Mouse (Mus musculus) embryonic facial prominence, embryonic 10.5 days (tissue): Measurements from ENCODE around the gene Efhd1. TPM values are rescaled to one million over a fixed set of nuclear protein-coding genes. Genes with fewer than 3 reads are reported as not detected.

Experiments used
- DNase-seq: peaks from one replicate; pipeline ENCODE4 v3.0.0-alpha.2; 2017; ENCODE audit warnings: low spot score
- H3K27ac ChIP-seq: fragments of 300-500 bp; sonication (generic); replicated peaks from 2 replicates; pipeline ENCODE4 v1.5.1; 2016; ENCODE audit warnings: mild to moderate bottlenecking
- H3K27me3 ChIP-seq: fragments of 300-500 bp; sonication (generic); replicated peaks from 2 replicates; pipeline ENCODE4 v1.6.1; 2016; ENCODE audit warnings: low read depth, mild to moderate bottlenecking; ENCODE audit not compliant: poor library complexity, severe bottlenecking
- H3K36me3 ChIP-seq: fragments of 300-500 bp; sonication (generic); replicated peaks from 2 replicates; pipeline ENCODE4 v1.6.1; 2016; ENCODE audit warnings: mild to moderate bottlenecking, moderate library complexity
- H3K4me1 ChIP-seq: fragments of 300-500 bp; sonication (generic); 2 replicates; pipeline ENCODE4 v1.6.1; 2016
- H3K4me3 ChIP-seq: fragments of 300-500 bp; sonication (generic); 2 replicates; pipeline ENCODE4 v1.5.1; 2016; ENCODE audit warnings: mild to moderate bottlenecking, moderate library complexity
- H3K9me3 ChIP-seq: fragments of 300-500 bp; sonication (generic); 2 replicates; pipeline ENCODE4 v1.6.1; 2016; ENCODE audit warnings: mild to moderate bottlenecking
- WGBS: fragments of 180-500 bp; shearing (Covaris S2); methylation state at CpG from one replicate; pipeline ENCODE4 v1.1.7; 2016; 5-methylcytosine and 5-hydroxymethylcytosine counted together
- polyA plus RNA-seq: library from polyadenylated mRNA; unstranded; fragments of >200 nt; fragmentation: Nextera tagmentation; extraction: Ambion mirVana; gene quantifications from 2 replicates; pipeline ENCODE4 v1.2.1, GENCODE M21; 2016

Gene Efhd1
- polyA plus RNA-seq, 1 experiment from 2014 or later: 0.69 TPM

- Histone ChIP-seq H3K36me3 (no peaks in the 10 kb centered on the region), H3K4me1 (peaks cover 38% of the 10 kb centered on the region), H3K27ac (no peak overlapping the region; the same call in 1 of the 2 replicates), H3K9me3 (no peaks in the 10 kb centered on the region), H3K27me3 (peaks cover 46% of the 10 kb centered on the region), H3K4me3 (no peak overlapping the region)
- 63% methylated on average over 3 of the region's 3 CpGs for WGBS
- DNase-seq: no peak
These were observed 8.3 kb downstream of the Efhd1 start for GRCm38 (mm10) chr1:87272462-87272861.

GRCm38 (mm10) chr1:87273514-87273942 is 9.4 kb downstream of the Efhd1 start:
- DNase-seq: no peak
- Histone ChIP-seq H3K27me3 (peaks cover 35% of the 10 kb centered on the region), H3K4me1 (peaks cover 38% of the 10 kb centered on the region), H3K4me3 (no peak overlapping the region), H3K36me3 (no peaks in the 10 kb centered on the region), H3K9me3 (no peaks in the 10 kb centered on the region), H3K27ac (peak overlapping the region; percentile 10; the same call in 1 of the 2 replicates)
- 82% methylated on average over 3 of the region's 3 CpGs for WGBS

- Histone ChIP-seq H3K9me3 (no peaks in the 10 kb centered on the region), H3K27ac (no peak overlapping the region), H3K36me3 (no peaks in the 10 kb centered on the region), H3K27me3 (peaks cover 29% of the 10 kb centered on the region), H3K4me3 (no peak overlapping the region), H3K4me1 (peaks cover 38% of the 10 kb centered on the region)
- DNase-seq: no peak
- 79% methylated on average over 4 of the region's 4 CpGs for WGBS
These were observed 10.0 kb downstream of the Efhd1 start for GRCm38 (mm10) chr1:87274134-87274533.

GRCm38 (mm10) chr1:87275151-87275550 is 11.0 kb downstream of the Efhd1 start:
- Histone ChIP-seq H3K27ac (no peak overlapping the region), H3K4me1 (peaks cover 30% of the 10 kb centered on the region), H3K36me3 (no peaks in the 10 kb centered on the region), H3K9me3 (no peaks in the 10 kb centered on the region), H3K4me3 (no peak overlapping the region), H3K27me3 (peaks cover 19% of the 10 kb centered on the region)
- DNase-seq: no peak
- WGBS: 88% methylated on average over 12 of the region's 12 CpGs

GRCm38 (mm10) chr1:87276056-87276455 is 11.9 kb downstream of the Efhd1 start:
- H3K9me3 ChIP-seq: no peaks in the 10 kb centered on the region
- DNase-seq: no peak
- WGBS: 71% methylated on average over 2 of the region's 2 CpGs
- peaks cover 21% of the 10 kb centered on the region for H3K4me1 ChIP-seq
- no peak overlapping the region for H3K27ac ChIP-seq
- H3K4me3 ChIP-seq: no peak overlapping the region
- H3K36me3 ChIP-seq: no peaks in the 10 kb centered on the region
- peaks cover 13% of the 10 kb centered on the region for H3K27me3 ChIP-seq

GRCm38 (mm10) chr1:87280281-87280680 is 16.1 kb downstream of the Efhd1 start:
- H3K36me3 ChIP-seq: no peaks in the 10 kb centered on the region
- WGBS: 85% methylated on average over 5 of the region's 5 CpGs
- H3K27ac ChIP-seq: no peak overlapping the region
- no peak overlapping the region for H3K4me3 ChIP-seq
- H3K9me3 ChIP-seq: no peaks in the 10 kb centered on the region
- peaks cover 6% of the 10 kb centered on the region; the same call in 1 of the 2 replicates for H3K27me3 ChIP-seq
- no peak for DNase-seq
- H3K4me1 ChIP-seq: peaks cover 7% of the 10 kb centered on the region

- peaks cover 6% of the 10 kb centered on the region; the same call in 1 of the 2 replicates for H3K27me3 ChIP-seq
- peak; percentile 31 for DNase-seq
- H3K4me3 ChIP-seq: 0 out of 2 replicates have a peak overlapping the region, but pooled peaks have one; percentile 24
- H3K4me1 ChIP-seq: peaks cover 7% of the 10 kb centered on the region
- 20% methylated on average over 20 of the region's 20 CpGs for WGBS
- no peak overlapping the region for H3K27ac ChIP-seq
- H3K36me3 ChIP-seq: no peaks in the 10 kb centered on the region
- H3K9me3 ChIP-seq: no peaks in the 10 kb centered on the region
These were observed 17.6 kb downstream of the Efhd1 start for GRCm38 (mm10) chr1:87281599-87282412.

- WGBS: 67% methylated on average over 6 of the region's 6 CpGs
- no peak overlapping the region for H3K4me3 ChIP-seq
- H3K36me3 ChIP-seq: no peaks in the 10 kb centered on the region
- no peak overlapping the region for H3K27ac ChIP-seq
- no peak for DNase-seq
- no peaks in the 10 kb centered on the region for H3K9me3 ChIP-seq
- peaks cover 6% of the 10 kb centered on the region; the same call in 1 of the 2 replicates for H3K27me3 ChIP-seq
- H3K4me1 ChIP-seq: peaks cover 7% of the 10 kb centered on the region
These were observed 18.2 kb downstream of the Efhd1 start for GRCm38 (mm10) chr1:87282413-87282788.

GRCm38 (mm10) chr1:87283410-87283960 is 19.3 kb downstream of the Efhd1 start:
- Histone ChIP-seq H3K4me3 (no peak overlapping the region), H3K9me3 (no peaks in the 10 kb centered on the region), H3K27me3 (peaks cover 6% of the 10 kb centered on the region; the same call in 1 of the 2 replicates), H3K36me3 (no peaks in the 10 kb centered on the region), H3K4me1 (peaks cover 7% of the 10 kb centered on the region), H3K27ac (no peak overlapping the region)
- DNase-seq: no peak
- 83% methylated on average over 10 of the region's 10 CpGs for WGBS

GRCm38 (mm10) chr1:87287105-87287504 is 22.9 kb downstream of the Efhd1 start:
- Histone ChIP-seq H3K9me3 (no peaks in the 10 kb centered on the region), H3K27ac (no peak overlapping the region), H3K4me3 (no peak overlapping the region), H3K4me1 (peaks cover 2% of the 10 kb centered on the region), H3K36me3 (no peaks in the 10 kb centered on the region), H3K27me3 (no peaks in the 10 kb centered on the region)
- no peak for DNase-seq
- WGBS: 57% methylated on average over 2 of the region's 2 CpGs

- no peak for DNase-seq
- Histone ChIP-seq H3K4me3 (no peak overlapping the region), H3K4me1 (peaks cover 2% of the 10 kb centered on the region; the same call in 1 of the 2 replicates), H3K27me3 (no peaks in the 10 kb centered on the region), H3K9me3 (no peaks in the 10 kb centered on the region), H3K36me3 (no peaks in the 10 kb centered on the region), H3K27ac (no peak overlapping the region)
- 76% methylated on average over 8 of the region's 8 CpGs for WGBS
These were observed 27.3 kb downstream of the Efhd1 start for GRCm38 (mm10) chr1:87291416-87291815.

GRCm38 (mm10) chr1:87292420-87293190 is 28.4 kb downstream of the Efhd1 start:
- Histone ChIP-seq H3K27ac (no peak overlapping the region), H3K4me1 (peaks cover 2% of the 10 kb centered on the region; the same call in 1 of the 2 replicates), H3K27me3 (no peaks in the 10 kb centered on the region), H3K9me3 (no peaks in the 10 kb centered on the region), H3K36me3 (no peaks in the 10 kb centered on the region), H3K4me3 (no peak overlapping the region)
- 63% methylated on average over 15 of the region's 15 CpGs for WGBS
- peak; percentile 35 for DNase-seq
